Mouse (Mus musculus) adrenal gland, postnatal 10 days (tissue): ENCODE measurements around the gene Dlat. TPM values are rescaled to one million over a fixed set of nuclear protein-coding genes. Genes with fewer than 3 reads are reported as not detected.
A peak's percentile ranks its signal among the peaks of the same experiment; 100 is the strongest.
"Not testable (repeated sequence)": the region's sequence is repeated elsewhere in the genome, so short reads cannot be mapped to it uniquely, and the experiment has no call there.

ENCODE experiments used
- DNase-seq: peaks from one replicate; pipeline ENCODE4 v3.0.0; 2021; ENCODE audit warnings: mixed read lengths
- total RNA-seq, 2 experiments: library from RNA; stranded (reverse); gene quantifications; 2 replicates each; pipeline ENCODE4 v1.2.3; 2021

The Dlat gene
- total RNA-seq, 2 experiments from 2014 or later, result 310 to 317 TPM

DNA sequence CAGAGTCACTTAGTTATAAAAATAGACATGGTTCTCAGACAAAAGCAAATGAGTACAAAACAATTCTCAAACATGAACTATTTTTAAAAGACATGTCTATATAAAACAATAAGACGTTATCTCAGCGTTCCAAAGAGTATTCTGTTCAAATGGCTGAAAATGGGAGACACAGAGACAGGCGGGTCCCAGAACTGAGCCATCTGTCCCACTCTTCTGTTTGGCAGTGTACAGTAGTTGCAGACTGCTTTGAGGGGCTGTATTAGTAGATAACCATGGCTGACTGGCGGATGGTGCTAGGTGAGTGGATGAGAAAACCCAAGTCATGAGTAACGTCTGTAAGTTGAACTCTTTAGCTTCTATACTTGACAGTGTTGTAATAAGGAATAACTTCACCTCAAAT lies 5.2 kb upstream of the Dlat start:
- no peak for DNase-seq

DNA sequence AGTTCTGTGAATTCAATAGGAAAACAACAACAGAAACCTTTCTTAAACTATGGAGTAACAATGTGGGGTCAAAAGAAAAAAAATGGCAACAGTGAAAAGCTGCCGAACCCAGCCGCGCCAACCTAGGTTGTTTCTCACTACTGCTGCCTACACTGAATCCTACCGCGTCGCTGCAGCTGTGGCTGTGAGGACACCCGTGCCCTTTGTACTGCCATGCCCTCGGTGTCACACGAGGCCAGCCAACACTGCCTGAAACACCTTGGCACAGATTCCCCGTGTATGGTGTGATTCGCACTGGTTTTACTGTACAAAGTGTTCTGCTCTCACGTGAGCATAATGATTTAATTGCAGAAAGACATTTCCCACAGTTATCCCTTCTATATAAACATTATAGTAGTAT lies 851 bp upstream of the Dlat start:
- DNase-seq, result peak; percentile 77

DNA sequence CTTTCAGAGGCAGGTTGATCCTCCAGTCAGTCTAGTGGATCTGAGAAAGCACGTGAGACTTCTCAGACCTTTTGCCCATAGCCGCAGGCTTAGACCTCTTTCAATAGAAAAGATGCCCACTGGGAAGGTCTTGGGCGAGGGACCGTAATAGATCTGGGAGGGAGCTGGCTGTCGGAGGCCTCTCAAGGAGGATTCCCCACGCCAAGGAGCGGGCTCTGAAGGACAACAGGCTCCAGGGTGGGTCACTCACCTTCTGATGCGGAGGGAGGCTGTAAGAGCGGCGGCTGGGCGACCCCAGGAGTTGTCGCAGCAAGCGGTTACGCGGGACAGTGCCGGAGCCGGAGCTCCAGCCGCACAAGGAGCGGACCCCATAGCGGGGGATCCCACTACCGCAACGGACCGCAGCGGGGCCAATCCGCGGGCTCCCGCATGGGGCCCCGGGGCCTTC lies 615 bp downstream of the Dlat start:
- DNase-seq, result peak; percentile 39

DNA sequence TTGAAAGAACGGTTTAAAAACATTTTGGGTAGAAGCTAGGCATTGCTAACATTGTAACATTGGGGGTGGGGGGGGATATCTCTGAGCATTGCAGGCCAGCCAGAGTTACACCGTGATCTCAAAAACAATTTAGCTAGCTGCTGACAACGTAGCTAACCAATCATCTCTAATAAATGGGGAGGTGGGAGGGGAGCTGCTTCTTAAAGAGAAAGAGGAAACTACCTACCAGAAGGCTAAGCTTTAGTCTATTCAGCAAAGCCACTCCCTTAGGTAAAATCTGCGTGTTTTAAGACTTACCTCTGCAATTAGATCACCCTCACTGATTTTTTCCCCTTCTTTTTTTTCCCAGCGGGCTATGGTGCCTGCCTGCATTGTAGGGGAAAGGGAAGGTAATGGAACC lies 1.2 kb downstream of the Dlat start:
- DNase-seq, result no peak

DNA sequence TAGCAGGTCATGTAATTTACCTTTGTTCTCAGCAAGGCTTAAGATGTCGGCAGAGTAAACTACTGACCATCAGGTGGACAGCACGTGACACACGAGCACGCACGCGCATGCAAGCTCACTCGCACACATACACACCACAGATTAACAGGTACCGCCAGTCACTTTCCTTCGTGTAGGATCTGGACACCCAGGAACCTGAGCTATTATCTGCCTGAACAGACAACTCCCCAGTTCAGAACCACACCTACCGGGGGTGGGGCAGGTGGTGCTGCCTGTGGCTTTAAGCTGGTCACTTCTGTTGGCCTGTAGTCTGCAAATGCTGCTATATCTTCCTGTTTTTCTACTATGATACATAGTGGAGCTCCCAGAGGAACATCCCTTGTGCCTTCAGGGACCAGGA lies 9.1 kb downstream of the Dlat start:
- DNase-seq, result no peak

DNA sequence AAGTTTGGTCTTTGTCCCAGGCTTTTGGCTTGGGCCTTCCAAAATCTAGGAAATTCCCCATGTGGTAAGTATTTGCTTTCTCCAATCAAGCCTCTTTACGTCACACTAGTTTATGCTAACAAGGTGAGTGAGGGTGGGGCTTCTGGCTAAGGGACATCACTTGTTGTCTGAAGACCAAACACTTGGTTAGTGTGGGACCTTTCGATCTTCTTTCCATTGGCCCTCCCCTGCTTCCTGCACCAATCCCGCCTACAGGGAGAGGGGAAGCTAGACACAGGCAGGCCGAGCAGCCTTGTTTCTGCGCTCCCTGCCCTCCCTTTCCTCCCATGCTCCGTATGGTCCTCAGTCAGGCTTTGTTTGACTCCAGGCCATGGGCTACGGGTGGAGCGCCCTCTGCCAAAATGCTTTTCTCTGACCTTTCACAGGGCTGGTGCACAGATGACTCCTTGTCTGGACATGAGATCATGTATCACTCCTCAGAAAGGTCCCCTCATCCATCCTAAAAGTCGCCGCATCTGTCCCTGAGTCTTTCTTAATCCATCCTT lies 12.7 kb downstream of the Dlat start:
- no peak for DNase-seq

DNA sequence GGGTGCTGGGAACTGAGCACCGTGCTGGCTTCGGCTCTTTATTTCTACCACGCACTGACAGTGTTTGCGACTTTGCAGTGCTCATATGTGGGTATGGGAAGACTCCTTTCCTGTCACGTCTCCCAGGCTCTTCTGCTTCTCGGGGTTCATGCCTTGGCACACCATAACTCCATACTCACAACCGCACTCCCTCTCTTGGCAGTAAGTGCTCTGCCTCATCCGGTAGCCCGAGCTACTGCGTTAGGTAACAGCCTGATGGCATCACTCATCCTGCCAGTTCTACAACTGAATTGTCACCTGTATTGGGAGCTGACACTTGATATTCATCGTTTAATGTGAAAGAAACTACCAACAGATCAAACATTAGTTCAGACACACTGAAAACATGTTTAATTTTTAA lies 25.3 kb downstream of the Dlat start:
- no peak for DNase-seq

DNA sequence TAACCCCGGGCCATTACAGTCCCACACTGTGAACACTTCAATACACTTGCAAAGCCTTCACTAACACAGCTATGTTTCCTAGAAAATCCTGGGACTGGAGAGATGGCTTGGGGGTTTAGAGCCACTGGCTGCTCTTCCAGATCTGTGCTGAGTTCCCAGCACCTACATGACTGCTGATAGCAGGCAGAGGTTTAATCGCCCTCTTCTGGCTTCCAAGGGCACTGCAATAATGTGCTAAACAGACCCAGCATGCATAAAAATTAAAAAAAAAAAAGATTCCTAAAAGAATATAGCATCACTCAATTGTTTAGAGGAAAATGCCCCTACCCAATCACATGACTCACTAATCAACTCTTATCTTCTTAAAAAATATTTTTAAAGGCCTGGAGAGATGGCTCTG lies 26.5 kb downstream of the Dlat start:
- no peak for DNase-seq

DNA sequence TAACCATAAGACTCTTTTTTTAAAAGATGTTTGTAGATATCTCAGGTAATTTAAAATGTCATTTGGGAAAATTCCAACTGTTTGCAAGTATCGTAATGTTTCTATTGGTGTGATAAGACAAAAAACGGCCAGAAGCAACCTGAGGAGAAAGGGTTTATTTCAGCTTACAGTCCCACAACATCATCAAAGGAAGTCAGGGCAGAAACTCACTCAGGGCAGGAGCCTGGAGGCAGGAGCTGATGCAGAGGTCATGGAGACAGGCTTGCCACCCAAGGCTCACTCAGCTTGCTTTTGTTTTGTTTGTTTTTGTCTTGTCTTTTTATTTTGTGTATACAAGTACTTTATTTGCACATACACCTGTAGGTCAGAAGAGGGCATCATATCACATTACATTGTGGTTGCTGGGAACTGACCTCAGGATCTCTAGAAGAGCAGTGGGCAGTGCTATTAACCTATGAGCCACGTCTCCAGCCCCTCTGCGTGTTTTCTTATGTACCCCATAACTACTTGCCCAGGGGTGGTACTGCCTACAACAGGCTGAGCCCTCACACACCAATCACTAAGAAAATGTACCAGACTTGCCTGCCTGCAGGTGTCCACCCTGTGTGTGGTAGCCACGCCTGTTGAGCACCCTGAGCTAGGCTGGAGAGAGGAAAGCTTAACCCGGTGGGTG lies 27.4 kb downstream of the Dlat start:
- no peak for DNase-seq

DNA sequence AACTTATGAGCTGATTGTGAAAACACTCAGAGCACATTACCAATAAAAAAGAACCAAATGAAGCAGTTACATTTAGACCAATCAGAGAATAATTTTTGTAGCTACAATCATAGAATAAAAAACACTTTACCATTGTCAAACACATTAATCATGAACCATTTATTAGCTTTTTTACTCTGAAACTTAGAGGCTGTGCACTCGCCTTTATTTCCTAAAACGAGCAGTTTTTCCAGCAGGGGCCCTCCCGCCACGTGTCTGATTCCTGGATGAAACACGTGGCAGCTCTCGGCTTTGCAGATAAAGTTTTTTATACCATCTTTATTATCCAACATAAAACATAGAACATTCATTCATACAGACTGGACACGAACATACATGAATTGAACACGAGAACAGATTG lies 28.7 kb downstream of the Dlat start:
- not testable (repeated sequence) for DNase-seq

DNA sequence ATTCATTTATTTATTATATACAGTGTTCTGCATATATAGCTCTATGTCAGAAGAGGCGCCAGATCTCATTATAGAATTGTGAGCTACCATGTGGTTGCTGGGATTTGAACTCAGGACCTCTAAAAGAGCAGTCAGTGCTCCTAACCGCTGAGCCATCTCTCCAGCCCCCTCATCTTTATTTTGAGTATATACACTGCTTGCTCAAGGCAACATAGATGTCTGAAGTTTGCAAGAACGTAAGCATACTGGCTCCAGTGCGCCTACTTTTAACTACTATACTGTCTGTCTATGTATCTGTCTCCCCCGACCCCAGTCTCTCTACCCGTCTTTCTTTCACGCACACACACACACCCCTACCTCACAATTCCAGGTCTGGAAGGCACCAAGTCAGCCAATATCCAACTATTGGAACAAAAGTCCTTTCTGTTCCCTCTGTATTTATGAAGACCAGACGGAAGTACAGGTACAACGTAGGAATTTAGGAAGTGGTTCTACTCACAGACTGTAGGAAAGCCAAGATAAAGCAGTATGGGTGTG lies 41.7 kb downstream of the Dlat start:
- DNase-seq, result no peak

DNA sequence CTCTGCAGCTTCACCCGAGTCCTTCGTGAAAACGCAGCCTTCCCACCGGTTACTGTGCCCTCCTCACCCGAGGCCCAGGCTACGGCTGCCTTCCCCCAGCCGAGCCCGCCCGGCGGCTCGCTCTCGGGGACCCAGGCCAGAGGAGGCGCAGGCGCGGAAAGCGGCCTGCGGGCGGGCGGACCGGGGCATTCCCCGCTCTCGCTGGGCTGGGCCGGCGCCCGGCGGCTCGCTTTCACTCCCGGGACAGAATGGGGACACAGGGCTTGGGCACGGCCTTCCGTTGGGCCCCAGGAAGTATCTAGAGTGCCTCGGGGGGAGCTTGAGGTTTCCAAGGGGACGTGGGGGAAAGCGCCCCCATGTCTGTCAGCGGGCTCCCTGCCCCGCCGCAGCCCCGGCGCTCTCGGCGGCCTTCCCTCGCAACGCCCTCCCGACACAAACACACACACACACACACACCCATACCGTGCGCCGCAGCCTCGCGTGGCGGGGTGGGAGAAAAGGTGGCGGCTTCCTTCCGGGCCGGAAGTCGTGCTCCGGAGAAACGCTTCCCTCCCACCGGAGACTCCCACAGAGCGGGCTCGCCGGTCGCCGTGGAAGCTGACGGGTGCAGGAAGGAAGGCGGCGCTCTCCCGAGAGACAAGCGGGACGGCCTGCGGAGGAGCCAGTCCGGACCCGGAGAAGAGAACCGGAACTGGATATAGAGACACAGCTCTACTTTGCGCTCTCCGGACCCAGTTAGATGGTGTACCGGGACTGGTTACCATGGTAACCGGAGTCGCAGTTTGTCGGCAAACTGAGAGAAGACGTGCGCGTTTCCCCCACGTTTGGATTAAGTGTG lies 42.6 kb downstream of the Dlat start, which contains the start of the genes Pih1d2 and Nkapd1:
Gene Pih1d2 (plus strand): TSS at position 556 of the 838 bp plus-strand sequence.
Gene Nkapd1 (minus strand): TSS at position 699 of the 838 bp plus-strand sequence.
- peak; percentile 95 for DNase-seq

DNA sequence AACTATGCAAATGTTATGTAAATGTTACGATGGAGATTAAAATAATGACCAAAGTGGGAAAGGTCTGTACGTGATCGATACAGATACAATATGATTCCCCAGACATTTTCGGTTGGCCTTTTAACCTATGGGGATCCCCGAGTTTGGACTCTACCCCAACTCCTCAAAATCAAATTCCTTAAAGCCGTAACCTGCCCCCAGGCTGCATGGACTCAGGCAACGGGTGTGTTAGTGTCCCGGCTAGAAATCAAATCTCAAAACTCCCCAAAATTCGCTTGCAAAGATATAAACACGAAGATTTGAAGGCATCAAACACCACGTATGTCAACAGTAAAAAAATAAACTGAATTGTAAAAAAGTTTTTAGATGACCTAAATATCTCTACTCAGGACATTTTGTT lies 43.4 kb downstream of the Dlat start:
- no peak for DNase-seq

DNA sequence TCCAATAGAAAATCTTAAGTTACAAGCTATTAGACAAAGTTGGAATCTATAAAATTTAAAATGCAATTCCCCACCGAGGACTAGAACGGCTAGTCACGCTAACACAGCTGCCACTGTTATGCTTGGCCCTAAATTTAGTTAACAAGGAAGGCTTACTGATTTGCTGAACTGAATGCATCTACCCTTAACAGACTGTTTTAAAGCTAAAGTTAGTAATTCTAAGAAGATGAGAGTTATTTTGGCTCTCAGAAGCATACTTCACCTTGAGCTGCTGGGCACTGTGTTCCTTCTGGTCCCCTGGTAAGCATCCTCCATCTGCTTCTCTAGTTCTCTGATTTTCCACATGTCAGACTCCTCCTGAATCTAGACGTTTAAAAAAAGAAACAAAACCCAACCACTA lies 47.5 kb downstream of the Dlat start:
- no peak for DNase-seq

DNA sequence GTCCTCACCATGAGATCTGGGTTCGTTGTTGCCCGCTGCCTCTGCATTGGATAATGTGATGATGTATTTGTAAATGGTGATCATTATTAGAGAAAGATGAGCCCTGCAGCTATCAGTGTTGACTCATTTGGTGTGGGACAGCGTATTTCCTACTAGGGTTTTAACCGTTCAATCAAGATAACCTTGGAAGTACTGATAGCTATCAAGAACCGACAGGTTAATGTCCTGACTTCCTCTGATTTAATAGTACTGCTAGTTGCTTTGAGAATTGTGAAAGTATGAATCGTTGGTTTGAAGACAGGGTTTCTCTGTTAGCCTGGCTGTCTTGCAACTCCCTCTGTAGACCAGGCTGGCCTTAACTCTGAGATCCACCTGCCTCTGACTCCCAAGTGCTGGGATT lies 55.2 kb downstream of the Dlat start:
- no peak for DNase-seq

DNA sequence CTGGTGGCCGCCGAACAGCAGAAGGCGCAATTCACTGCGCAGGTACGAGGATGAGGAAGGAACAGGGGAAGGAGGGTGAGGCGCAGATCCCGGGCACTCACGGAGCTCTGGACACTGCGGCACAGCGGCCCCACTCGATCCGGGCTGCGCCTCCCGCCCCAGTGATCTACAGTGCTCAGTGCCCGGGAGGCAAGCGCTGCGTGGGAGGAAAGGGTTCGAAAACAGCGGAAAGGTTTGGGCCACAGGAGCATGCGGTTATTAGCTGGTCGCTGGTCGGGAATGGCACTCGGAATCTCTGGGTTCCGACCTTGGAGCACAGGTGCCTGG lies 55.6 kb downstream of the Dlat start:
- no peak for DNase-seq

DNA sequence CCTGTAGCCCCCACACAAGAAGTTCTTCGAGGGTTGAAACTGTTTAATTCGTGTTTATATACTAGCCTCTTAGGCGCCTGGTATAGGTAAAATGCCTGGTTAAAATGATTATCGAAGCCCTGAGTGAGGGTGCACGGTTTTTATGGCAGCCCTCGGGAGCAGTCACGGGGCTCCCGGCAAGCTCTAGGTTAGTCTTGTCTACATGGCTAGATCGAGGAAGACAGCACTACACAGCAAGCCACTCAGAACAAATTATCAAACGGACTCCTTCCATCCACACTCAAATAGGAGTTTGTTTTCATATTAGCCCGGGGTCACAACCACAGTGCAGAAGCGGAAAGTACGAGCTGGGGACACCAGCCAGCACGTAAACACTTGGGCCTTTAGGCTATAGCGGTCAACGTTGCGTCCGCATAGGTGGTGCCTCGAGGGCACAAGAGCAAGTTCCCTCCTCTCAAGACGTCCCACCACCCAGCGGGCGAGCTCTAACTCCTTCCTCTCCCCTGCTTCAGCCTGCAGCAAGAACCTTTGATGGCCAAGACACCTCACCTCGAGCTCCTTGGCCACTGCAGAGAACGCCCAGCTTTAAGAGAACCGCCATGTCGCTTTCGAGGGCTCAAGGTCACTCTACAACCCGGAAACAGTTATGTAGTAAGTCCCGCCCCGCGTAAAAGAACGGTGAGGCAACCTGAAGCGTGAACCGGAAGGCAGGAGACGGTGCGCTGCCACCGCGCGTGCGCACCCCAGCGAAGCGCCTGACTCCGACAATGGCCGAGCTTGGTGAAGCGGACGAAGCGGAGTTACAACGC lies 56.2 kb downstream of the Dlat start, which contains the start of the genes Sdhd and Timm8b:
Gene Sdhd (minus strand): TSS at position 624 of the 809 bp plus-strand sequence.
Gene Timm8b (plus strand): TSS at position 722 of the 809 bp plus-strand sequence.
- DNase-seq, result peak; percentile 95

DNA sequence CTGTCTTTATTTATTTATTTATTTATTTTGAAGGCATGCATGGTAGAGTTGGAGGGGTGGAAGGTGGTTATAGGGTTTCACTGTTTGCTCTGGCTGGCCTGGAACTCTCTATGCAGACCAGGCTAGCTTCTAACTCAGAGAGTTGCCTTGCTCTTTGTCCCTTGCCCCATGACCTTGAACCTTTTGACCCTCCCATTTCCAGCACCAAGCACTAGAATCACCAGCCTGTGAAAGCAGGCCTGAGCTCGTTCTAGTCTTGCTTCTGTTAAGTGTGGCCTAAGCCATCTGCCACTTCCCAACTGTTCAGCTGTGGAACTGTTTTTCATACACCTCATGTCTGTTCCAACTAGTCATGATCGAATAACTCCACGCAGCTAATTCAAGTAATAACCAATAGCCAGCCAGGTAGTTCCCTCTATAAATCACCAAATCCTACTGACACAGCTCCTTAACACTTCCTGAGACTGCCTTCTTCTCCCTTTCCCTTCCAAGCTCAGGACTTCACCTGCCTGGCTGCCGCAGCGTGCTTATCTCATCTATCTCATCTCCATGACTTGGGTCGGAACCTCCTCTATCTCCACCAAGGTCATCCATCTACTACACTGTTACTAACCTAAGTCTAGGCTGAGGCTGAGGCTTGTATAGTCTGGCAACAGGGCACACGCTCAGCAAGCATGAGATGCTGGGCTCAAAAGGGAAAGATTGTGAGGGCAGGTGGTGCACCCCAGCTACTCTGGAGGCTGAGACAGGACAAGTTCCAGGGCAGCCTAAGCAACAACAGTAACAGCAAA lies 57.3 kb downstream of the Dlat start:
- DNase-seq, result no peak

DNA sequence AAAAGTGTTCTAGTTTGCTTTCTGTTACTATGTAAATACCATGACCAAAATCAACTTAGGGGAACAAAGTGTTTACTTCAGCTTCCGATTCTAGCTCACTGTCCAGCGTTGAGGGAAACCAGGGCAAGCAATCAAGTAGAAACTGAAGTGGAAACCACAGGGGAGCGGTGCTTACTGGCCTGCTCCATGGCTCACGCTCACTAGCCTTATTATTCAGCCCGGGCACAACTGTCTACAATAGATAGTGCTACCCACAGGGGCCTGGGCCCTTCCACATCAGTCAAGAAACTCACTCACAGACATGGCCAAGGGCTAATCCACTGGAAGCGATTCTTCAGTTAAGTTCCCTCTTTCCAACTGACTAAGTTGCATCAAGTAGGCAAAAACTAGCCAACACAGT lies 58.0 kb downstream of the Dlat start:
- DNase-seq, result peak; percentile 31

DNA sequence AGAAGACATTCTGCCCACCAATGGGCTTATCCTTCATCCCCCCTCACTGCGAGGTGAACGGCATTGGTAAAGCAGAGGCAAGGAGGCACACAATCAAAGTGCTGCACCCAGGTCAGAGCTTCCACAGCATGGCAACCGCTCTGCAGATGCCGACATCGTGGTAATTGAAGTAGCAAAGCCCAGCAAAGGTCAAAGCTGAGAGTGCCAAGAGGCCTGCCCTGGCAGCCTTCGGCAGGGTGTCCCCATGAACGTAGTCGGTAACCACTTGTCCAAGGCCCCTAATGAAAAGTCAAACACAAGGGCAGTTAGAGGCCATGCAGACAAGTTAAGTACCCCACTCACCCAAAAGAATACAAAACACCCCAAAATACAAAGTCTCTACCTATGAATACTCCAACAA lies 62.6 kb downstream of the Dlat start:
- peak; percentile 26 for DNase-seq

DNA sequence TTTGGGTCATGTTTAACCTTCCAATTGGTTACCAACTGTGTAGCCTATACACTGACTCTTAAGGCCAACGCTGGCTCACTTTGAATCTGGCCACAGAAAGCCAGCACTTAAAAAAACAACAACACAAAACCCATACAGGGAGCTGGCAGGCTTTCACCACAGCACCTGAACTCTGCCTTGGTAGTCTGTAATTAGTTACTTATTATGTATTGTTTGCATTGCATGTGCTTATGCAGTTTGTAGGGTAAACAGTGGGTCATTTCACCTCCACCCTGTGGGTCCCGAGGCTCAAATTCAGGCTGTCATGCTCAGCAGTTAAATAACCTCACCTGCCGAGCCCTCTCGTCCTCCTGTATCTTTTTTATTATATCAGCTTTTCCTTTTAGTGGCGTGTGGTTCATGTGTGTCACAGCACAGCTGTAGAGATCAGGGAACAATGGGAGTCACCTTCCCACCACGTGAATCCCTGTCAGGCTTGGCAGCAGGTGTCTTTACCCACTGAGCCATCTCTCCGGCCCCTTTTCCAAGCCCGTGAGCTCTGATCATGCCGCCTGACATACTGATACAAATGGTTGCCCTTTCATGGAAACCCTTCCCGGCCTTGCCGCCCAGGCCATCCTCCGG lies 64.7 kb downstream of the Dlat start:
- DNase-seq, result no peak
